Mouse (Mus musculus) spleen, adult 18-20 months (tissue): ENCODE measurements around the gene Adam15.

Experiments
- DNase-seq, 2 experiments: peaks; one replicate each; pipeline ENCODE4 v3.0.0; 2022; ENCODE audit warnings: mixed read lengths in 2 of 2

Adam15 gene

GRCm38 (mm10) chr3:89295685-89296230 is 54.0 kb downstream of the Adam15 start:
- DNase-seq, result no peak

GRCm38 (mm10) chr3:89294195-89294594 is 55.6 kb downstream of the Adam15 start:
- no peak for DNase-seq

- DNase-seq, result no peak
Observed at GRCm38 (mm10) chr3:89293247-89293918, 56.4 kb downstream of the Adam15 start.

- DNase-seq, result no peak
Observed at GRCm38 (mm10) chr3:89292303-89292702, 57.5 kb downstream of the Adam15 start.

GRCm38 (mm10) chr3:89291874-89292273 is 57.9 kb downstream of the Adam15 start:
- no peak for DNase-seq
